Mouse (Mus musculus): ENCODE data around the gene Srsf6.

- no peak for TF ChIP-seq MAFK (IDR thresholded peaks at IDR 0.05; ENCODE audit: insufficient read depth, low read depth, low read length)
- no peak for TF ChIP-seq HCFC1 (IDR thresholded peaks at IDR 0.05; ENCODE audit: borderline replicate concordance, insufficient read depth, low read length)
- TF ChIP-seq ZNF384 (IDR thresholded peaks at IDR 0.05; ENCODE audit: low read depth, low read length): no peak
- no peak for TF ChIP-seq CHD2 (IDR thresholded peaks at IDR 0.05; ENCODE audit: low read depth, low read length)
Observed at GRCm38 (mm10) chr2:162884101-162884500, 47.2 kb upstream of the Srsf6 start.

All from ES-E14 (cell line).